Mouse (Mus musculus): ENCODE results near the gene Lnx2. TPM values are rescaled to one million over a fixed set of nuclear protein-coding genes. Genes with fewer than 3 reads are reported as not detected.

The Lnx2 gene
- polyA plus RNA-seq, 1 experiment from 2014 or later: 6.3 TPM

GRCm38 (mm10) chr5:147057626-147058414 lies 18.6 kb downstream of the Lnx2 start:
- Histone ChIP-seq H3K9me3 (no peaks in the 10 kb centered on the region), H3K4me1 (no peaks in the 10 kb centered on the region), H3K4me3 (no peak overlapping the region), H3K9ac (replicated peaks) (no peak overlapping the region), H3K4me2 (replicated peaks) (no peak overlapping the region), H3K36me3 (no peaks in the 10 kb centered on the region), H3K27ac (replicated peaks) (no peak overlapping the region), H3K27me3 (no peaks in the 10 kb centered on the region)
- 90% methylated on average over 9 of the region's 9 CpGs for WGBS
- no peak for ATAC-seq (ENCODE audit: low FRiP score, low read depth)

DNA sequence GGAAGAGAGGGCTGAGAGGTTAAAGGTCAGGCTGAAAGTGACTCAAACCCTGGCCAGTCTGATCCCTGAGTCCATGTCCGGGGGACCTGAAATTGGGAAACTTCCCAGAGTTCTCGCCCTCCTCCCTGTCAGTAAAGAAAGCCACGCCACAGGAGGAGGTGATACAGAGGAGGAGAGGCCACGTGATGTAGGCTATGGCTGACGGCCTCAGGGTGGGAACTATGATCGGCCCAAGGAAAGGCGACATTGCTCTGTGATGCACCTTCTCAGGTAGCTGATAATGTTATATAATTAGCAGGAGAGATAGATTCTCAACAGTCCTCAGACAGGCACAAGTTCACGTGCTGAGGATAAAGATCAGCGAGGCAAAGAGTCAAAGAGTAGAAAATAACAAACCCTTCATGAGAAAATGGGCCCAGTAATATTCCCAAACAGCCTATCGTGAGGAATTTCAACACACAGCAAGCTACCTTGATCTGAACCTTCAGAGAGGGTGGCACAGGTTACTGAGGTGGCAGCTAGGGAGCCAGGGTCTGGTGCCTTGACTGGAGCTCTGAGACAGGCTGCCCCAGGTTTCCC lies 19.6 kb downstream of the Lnx2 start:
- no peak overlapping the region for H3K27ac ChIP-seq (replicated peaks)
- H3K9ac ChIP-seq (replicated peaks): no peak overlapping the region
- 0 out of 2 replicates have a peak, but pooled peaks cover 6% of the 10 kb centered on the region for H3K4me1 ChIP-seq
- WGBS: 86% methylated on average over 10 of the region's 10 CpGs
- no peak overlapping the region for H3K4me3 ChIP-seq
- H3K36me3 ChIP-seq: no peaks in the 10 kb centered on the region
- ATAC-seq (ENCODE audit: low FRiP score, low read depth): no peak
- no peaks in the 10 kb centered on the region for H3K9me3 ChIP-seq
- H3K4me2 ChIP-seq (replicated peaks): no peak overlapping the region
- H3K27me3 ChIP-seq: no peaks in the 10 kb centered on the region

- no peak overlapping the region for H3K9ac ChIP-seq (replicated peaks)
- no peaks in the 10 kb centered on the region for H3K36me3 ChIP-seq
- H3K27ac ChIP-seq (replicated peaks): no peak overlapping the region
- 92% methylated on average over 6 of the region's 6 CpGs for WGBS
- H3K9me3 ChIP-seq: no peaks in the 10 kb centered on the region
- H3K4me3 ChIP-seq: no peak overlapping the region
- ATAC-seq (ENCODE audit: low FRiP score, low read depth): no peak
- H3K27me3 ChIP-seq: no peaks in the 10 kb centered on the region
- H3K4me2 ChIP-seq (replicated peaks): no peak overlapping the region
- peaks cover 9% of the 10 kb centered on the region; the same call in 1 of the 2 replicates for H3K4me1 ChIP-seq
These were observed 20.7 kb downstream of the Lnx2 start for GRCm38 (mm10) chr5:147055572-147056245.

- 85% methylated on average over 2 of the region's 2 CpGs for WGBS
These were observed 21.6 kb downstream of the Lnx2 start for GRCm38 (mm10) chr5:147054747-147055270.

GRCm38 (mm10) chr5:147054328-147054727 lies 22.1 kb downstream of the Lnx2 start:
- H3K9ac ChIP-seq (replicated peaks): no peak overlapping the region
- peaks cover 9% of the 10 kb centered on the region; the same call in 1 of the 2 replicates for H3K4me1 ChIP-seq
- H3K4me3 ChIP-seq: no peak overlapping the region
- no peaks in the 10 kb centered on the region for H3K9me3 ChIP-seq
- WGBS: 83% methylated on average over 6 of the region's 6 CpGs
- no peaks in the 10 kb centered on the region for H3K36me3 ChIP-seq
- H3K27me3 ChIP-seq: no peaks in the 10 kb centered on the region
- H3K27ac ChIP-seq (replicated peaks): no peak overlapping the region
- H3K4me2 ChIP-seq (replicated peaks): no peak overlapping the region
- no peak for ATAC-seq (ENCODE audit: low FRiP score, low read depth)

More at GRCm38 (mm10) chr5:147054747-147055270, 21.6 kb downstream of the Lnx2 start:
- Histone ChIP-seq H3K9me3 (no peaks in the 10 kb centered on the region), H3K36me3 (no peaks in the 10 kb centered on the region), H3K9ac (replicated peaks) (no peak overlapping the region), H3K4me2 (replicated peaks) (no peak overlapping the region), H3K27me3 (no peaks in the 10 kb centered on the region), H3K4me1 (peaks cover 9% of the 10 kb centered on the region; the same call in 1 of the 2 replicates), H3K27ac (replicated peaks) (no peak overlapping the region), H3K4me3 (no peak overlapping the region)
- ATAC-seq (ENCODE audit: low FRiP score, low read depth): no peak

- Histone ChIP-seq H3K27me3 (no peaks in the 10 kb centered on the region), H3K27ac (replicated peaks) (no peak overlapping the region), H3K4me1 (peaks cover 9% of the 10 kb centered on the region; the same call in 1 of the 2 replicates), H3K4me2 (replicated peaks) (no peak overlapping the region), H3K4me3 (no peak overlapping the region), H3K36me3 (no peaks in the 10 kb centered on the region), H3K9me3 (no peaks in the 10 kb centered on the region), H3K9ac (replicated peaks) (no peak overlapping the region)
- ATAC-seq (ENCODE audit: low FRiP score, low read depth): no peak
- WGBS: 88% methylated on average over 3 of the region's 3 CpGs
These were observed 22.9 kb downstream of the Lnx2 start for GRCm38 (mm10) chr5:147053481-147053880.

GRCm38 (mm10) chr5:147053071-147053470 lies 23.3 kb downstream of the Lnx2 start:
- H3K9ac ChIP-seq (replicated peaks): no peak overlapping the region
- H3K36me3 ChIP-seq: no peaks in the 10 kb centered on the region
- no peaks in the 10 kb centered on the region for H3K27me3 ChIP-seq
- 82% methylated on average over 6 of the region's 6 CpGs for whole genome bisulfite sequencing
- no peak overlapping the region for H3K27ac ChIP-seq (replicated peaks)
- no peak overlapping the region for H3K4me2 ChIP-seq (replicated peaks)
- no peak overlapping the region for H3K4me3 ChIP-seq
- H3K4me1 ChIP-seq: peaks cover 9% of the 10 kb centered on the region; the same call in 1 of the 2 replicates
- H3K9me3 ChIP-seq: no peaks in the 10 kb centered on the region
- no peak for ATAC-seq (ENCODE audit: low FRiP score, low read depth)

GRCm38 (mm10) chr5:147052309-147052558 lies 24.2 kb downstream of the Lnx2 start:
- no peak overlapping the region for H3K4me3 ChIP-seq
- H3K27me3 ChIP-seq: no peaks in the 10 kb centered on the region
- no peak overlapping the region for H3K27ac ChIP-seq (replicated peaks)
- no peaks in the 10 kb centered on the region for H3K36me3 ChIP-seq
- H3K9me3 ChIP-seq: no peaks in the 10 kb centered on the region
- H3K9ac ChIP-seq (replicated peaks): no peak overlapping the region
- H3K4me2 ChIP-seq (replicated peaks): no peak overlapping the region
- H3K4me1 ChIP-seq: peaks cover 9% of the 10 kb centered on the region; the same call in 1 of the 2 replicates
- no peak for ATAC-seq (ENCODE audit: low FRiP score, low read depth)
- 62% methylated on average over 4 of the region's 4 CpGs for WGBS

GRCm38 (mm10) chr5:147051500-147052308 lies 24.7 kb downstream of the Lnx2 start:
- WGBS: 56% methylated on average over 29 of the region's 29 CpGs
- Histone ChIP-seq H3K4me3 (no peak overlapping the region), H3K9me3 (no peaks in the 10 kb centered on the region), H3K27me3 (no peaks in the 10 kb centered on the region), H3K4me1 (peaks cover 9% of the 10 kb centered on the region; the same call in 1 of the 2 replicates), H3K9ac (replicated peaks) (no peak overlapping the region), H3K4me2 (replicated peaks) (no peak overlapping the region; the same call in 1 of the 2 replicates), H3K27ac (replicated peaks) (no peak overlapping the region), H3K36me3 (no peaks in the 10 kb centered on the region)
- ATAC-seq (ENCODE audit: low FRiP score, low read depth): no peak

GRCm38 (mm10) chr5:147050816-147051499 lies 25.4 kb downstream of the Lnx2 start:
- H3K4me2 ChIP-seq (replicated peaks): no peak overlapping the region; the same call in 1 of the 2 replicates

DNA sequence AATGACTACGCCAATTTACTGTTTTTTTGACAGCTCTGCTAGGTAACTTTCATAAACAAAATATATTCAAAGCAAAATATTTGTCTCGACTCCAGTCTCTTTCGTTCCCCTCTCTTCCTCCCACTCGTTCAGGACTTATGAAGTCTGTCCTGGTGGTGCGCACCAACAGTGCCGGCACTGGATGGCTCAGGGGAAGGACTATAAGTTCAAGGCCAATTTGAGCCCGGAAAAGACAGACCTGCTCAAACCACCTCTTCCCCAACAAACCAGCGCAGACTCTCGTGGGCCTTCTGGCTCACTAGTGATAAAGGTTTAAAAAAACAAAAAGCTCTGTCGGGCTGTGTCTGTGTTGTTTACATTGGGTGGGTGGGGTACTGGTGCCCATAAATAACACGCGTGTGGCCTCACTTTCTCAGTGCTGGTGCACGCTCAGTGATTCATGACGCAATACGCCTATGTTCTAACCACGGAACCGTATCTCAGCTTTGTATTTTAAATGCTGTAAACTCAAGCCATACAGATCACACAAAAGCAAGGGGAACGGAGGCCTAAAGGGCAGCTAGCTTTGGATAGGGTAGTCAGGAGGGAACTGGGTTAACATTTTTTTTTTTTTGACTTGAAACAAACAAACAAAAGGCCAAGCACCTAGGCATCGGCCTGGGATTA lies 26.7 kb downstream of the Lnx2 start:
- Histone ChIP-seq H3K4me3 (no peak overlapping the region), H3K27ac (replicated peaks) (no peak overlapping the region), H3K4me2 (replicated peaks) (no peak overlapping the region), H3K36me3 (no peaks in the 10 kb centered on the region), H3K9ac (replicated peaks) (no peak overlapping the region), H3K9me3 (no peaks in the 10 kb centered on the region), H3K4me1 (peaks cover 12% of the 10 kb centered on the region), H3K27me3 (no peaks in the 10 kb centered on the region)
- WGBS: 88% methylated on average over 19 of the region's 19 CpGs
- no peak for ATAC-seq (ENCODE audit: low FRiP score, low read depth)

More at GRCm38 (mm10) chr5:147050816-147051499, 25.4 kb downstream of the Lnx2 start:
- no peaks in the 10 kb centered on the region for H3K9me3 ChIP-seq
- H3K27me3 ChIP-seq: no peaks in the 10 kb centered on the region
- H3K4me1 ChIP-seq: peaks cover 9% of the 10 kb centered on the region; the same call in 1 of the 2 replicates
- H3K36me3 ChIP-seq: no peaks in the 10 kb centered on the region
- H3K9ac ChIP-seq (replicated peaks): no peak overlapping the region
- ATAC-seq (ENCODE audit: low FRiP score, low read depth): no peak
- 59% methylated on average over 13 of the region's 13 CpGs for WGBS
- no peak overlapping the region for H3K27ac ChIP-seq (replicated peaks)
- no peak overlapping the region for H3K4me3 ChIP-seq

Measured in midbrain, embryonic 12.5 days (tissue).